Mouse (Mus musculus) T-helper 1 cell (primary cell): ENCODE data around the gene Tas2r137.

Experiments used
- in situ Hi-C: fragments of 300-600 bp; cut with MboI, MseI; formaldehyde crosslinking; loops from one replicate; pipeline ENCODE4 v1.15.1; 2025; ENCODE audit warnings: high pct_unique_total_duplicates

Tas2r137 gene

GRCm38 (mm10) chr6:40490933-40491332 is at the start of gene Tas2r137:
Gene Tas2r137, plus strand, starts transcription at chr6:40491233.
- in situ Hi-C loops, result loop anchor here (25.0 kb wide), 1 partner anchor 346 kb away; no protein-coding TSS in a partner anchor

- in situ Hi-C loops, result no loop called here
Observed at GRCm38 (mm10) chr6:40441276-40441675, 49.8 kb upstream of the Tas2r137 start.

- in situ Hi-C loops, result no loop called here
Observed at GRCm38 (mm10) chr6:40441755-40442154, 49.3 kb upstream of the Tas2r137 start.

- in situ Hi-C loops, result no loop called here
Observed at GRCm38 (mm10) chr6:40443281-40443928, 47.6 kb upstream of the Tas2r137 start.

GRCm38 (mm10) chr6:40448626-40449025 is 42.4 kb upstream of the Tas2r137 start:
- in situ Hi-C loops, result no loop called here

GRCm38 (mm10) chr6:40454436-40455041 is 36.5 kb upstream of the Tas2r137 start:
- in situ Hi-C loops, result loop anchor here (25.0 kb wide), 1 partner anchor 1108 kb away; no protein-coding TSS in a partner anchor

- in situ Hi-C loops, result loop anchor here (5.0 to 25.0 kb wide), 3 partner anchors 138 to 1097 kb away; partner anchors contain the start of gene Agk
Observed at GRCm38 (mm10) chr6:40465710-40466109, 25.3 kb upstream of the Tas2r137 start.

- in situ Hi-C loops, result loop anchor here (25.0 kb wide), 1 partner anchor 1091 kb away; no protein-coding TSS in a partner anchor
Observed at GRCm38 (mm10) chr6:40470916-40471719, 19.9 kb upstream of the Tas2r137 start, which contains the start of gene Ssbp1. Gene Ssbp1, plus strand, starts transcription at chr6:40471352.

GRCm38 (mm10) chr6:40471720-40472010 is 19.4 kb upstream of the Tas2r137 start:
- in situ Hi-C loops, result loop anchor here (25.0 kb wide), 1 partner anchor 1091 kb away; no protein-coding TSS in a partner anchor

GRCm38 (mm10) chr6:40476132-40476531 is 14.9 kb upstream of the Tas2r137 start:
- in situ Hi-C loops, result loop anchor here (25.0 kb wide), 1 partner anchor 361 kb away; no protein-coding TSS in a partner anchor

- in situ Hi-C loops, result loop anchor here (25.0 kb wide), 1 partner anchor 358 kb away; no protein-coding TSS in a partner anchor
Observed at GRCm38 (mm10) chr6:40479705-40480104, 11.3 kb upstream of the Tas2r137 start.

GRCm38 (mm10) chr6:40482318-40482717 is 8.7 kb upstream of the Tas2r137 start:
- in situ Hi-C loops, result loop anchor here (25.0 kb wide), 1 partner anchor 355 kb away; no protein-coding TSS in a partner anchor

- in situ Hi-C loops, result loop anchor here (25.0 kb wide), 1 partner anchor 344 kb away; no protein-coding TSS in a partner anchor
Observed at GRCm38 (mm10) chr6:40493229-40493628, 2.2 kb downstream of the Tas2r137 start, which contains the start of gene Tas2r108. Gene Tas2r108, plus strand, starts transcription at chr6:40493529.

GRCm38 (mm10) chr6:40519408-40519807 is 28.4 kb downstream of the Tas2r137 start, which contains the start of gene Prss37:
Gene Prss37, minus strand, starts transcription at chr6:40519508.
- in situ Hi-C loops, result loop anchor here (25.0 kb wide), 1 partner anchor 657 kb away; the partner anchor contains the start of gene Tmem178b
